Mouse (Mus musculus) heart, embryonic 16.5 days (tissue): ENCODE measurements at regions not wholly inside any gene's neighbourhood (a gene's known extent, or its start where the extent isn't known, plus 50 kb on each side); places are given as distances from the start of the nearest gene placed in this dataset.

Experiments
- ATAC-seq: fragments of 200-750 bp; cut with Nextera tagmentation; replicated peaks from 2 replicates; pipeline ENCODE4 v1.8.0; 2017; ENCODE audit warnings: moderate number of reproducible peaks; ENCODE audit not compliant: insufficient read depth, low FRiP score; ENCODE audit errors: extremely low read depth
- H3K27ac ChIP-seq: fragments of 300-500 bp; sonication (generic); 2 replicates; pipeline ENCODE4 v1.5.1; 2014; ENCODE audit warnings: mild to moderate bottlenecking, low read length, control low read depth, moderate library complexity
- H3K27me3 ChIP-seq: fragments of 300-500 bp; sonication (generic); 2 replicates; pipeline ENCODE4 v1.6.1; 2014; ENCODE audit warnings: low read length, mixed read lengths; ENCODE audit not compliant: control insufficient read depth, insufficient read depth
- H3K36me3 ChIP-seq: fragments of 300-500 bp; sonication (generic); 2 replicates; pipeline ENCODE4 v1.6.1; 2014; ENCODE audit not compliant: control insufficient read depth, insufficient read depth
- H3K4me1 ChIP-seq: fragments of 300-500 bp; sonication (generic); 2 replicates; pipeline ENCODE4 v1.6.1; 2014; ENCODE audit warnings: low read length, mixed read lengths; ENCODE audit not compliant: control insufficient read depth, insufficient read depth
- H3K4me2 ChIP-seq: fragments of 300-500 bp; sonication (generic); 2 replicates; pipeline ENCODE4 v1.6.1; 2014; ENCODE audit warnings: low read depth, mild to moderate bottlenecking, control low read depth, low read length
- H3K4me3 ChIP-seq: fragments of 300-500 bp; sonication (generic); 2 replicates; pipeline ENCODE4 v1.5.1; 2014; ENCODE audit warnings: mild to moderate bottlenecking, control low read depth, low read length
- H3K9ac ChIP-seq: fragments of 300-500 bp; sonication (generic); 2 replicates; pipeline ENCODE4 v1.6.1; 2014; ENCODE audit warnings: low read length, control low read depth
- H3K9me3 ChIP-seq: fragments of 300-500 bp; sonication (generic); replicated peaks from 2 replicates; pipeline ENCODE4 v1.6.1; 2016; ENCODE audit warnings: low read length; ENCODE audit not compliant: control insufficient read depth
- WGBS: fragments of 180-500 bp; shearing (Covaris S2); extraction: QIAGEN DNeasy Blood & Tissue Kit; methylation state at CpG from one replicate; pipeline ENCODE4 v1.1.7; 2014; 5-methylcytosine and 5-hydroxymethylcytosine counted together

DNA sequence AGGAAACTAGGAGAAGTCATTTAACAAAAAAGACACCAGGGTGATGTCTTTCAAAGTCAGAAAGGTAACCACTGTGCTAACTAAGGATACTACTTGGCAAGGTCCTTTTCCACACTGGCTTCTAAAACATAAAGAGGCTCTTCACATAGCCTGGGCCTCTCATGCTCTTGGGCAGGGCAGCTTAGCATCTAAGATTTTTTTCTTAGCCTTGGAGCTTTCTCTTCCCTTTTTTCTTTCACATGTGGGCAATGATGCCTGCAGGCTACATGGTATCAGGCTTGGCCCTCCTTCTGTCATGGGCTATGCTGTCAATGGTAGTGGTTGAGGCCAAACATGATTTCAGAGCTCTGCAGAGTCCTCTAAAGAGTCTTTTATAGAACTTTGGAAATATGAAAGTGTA is 60.6 kb downstream of the Serpinb6d start:
- ATAC-seq, result no peak
- Histone ChIP-seq H3K4me2 (no peak overlapping the region), H3K4me3 (no peak overlapping the region), H3K4me1 (no peaks in the 10 kb centered on the region), H3K9me3 (0 out of 2 replicates have a peak, but pooled peaks cover 4% of the 10 kb centered on the region), H3K36me3 (no peaks in the 10 kb centered on the region), H3K27me3 (no peaks in the 10 kb centered on the region), H3K9ac (no peak overlapping the region), H3K27ac (no peak overlapping the region)

DNA sequence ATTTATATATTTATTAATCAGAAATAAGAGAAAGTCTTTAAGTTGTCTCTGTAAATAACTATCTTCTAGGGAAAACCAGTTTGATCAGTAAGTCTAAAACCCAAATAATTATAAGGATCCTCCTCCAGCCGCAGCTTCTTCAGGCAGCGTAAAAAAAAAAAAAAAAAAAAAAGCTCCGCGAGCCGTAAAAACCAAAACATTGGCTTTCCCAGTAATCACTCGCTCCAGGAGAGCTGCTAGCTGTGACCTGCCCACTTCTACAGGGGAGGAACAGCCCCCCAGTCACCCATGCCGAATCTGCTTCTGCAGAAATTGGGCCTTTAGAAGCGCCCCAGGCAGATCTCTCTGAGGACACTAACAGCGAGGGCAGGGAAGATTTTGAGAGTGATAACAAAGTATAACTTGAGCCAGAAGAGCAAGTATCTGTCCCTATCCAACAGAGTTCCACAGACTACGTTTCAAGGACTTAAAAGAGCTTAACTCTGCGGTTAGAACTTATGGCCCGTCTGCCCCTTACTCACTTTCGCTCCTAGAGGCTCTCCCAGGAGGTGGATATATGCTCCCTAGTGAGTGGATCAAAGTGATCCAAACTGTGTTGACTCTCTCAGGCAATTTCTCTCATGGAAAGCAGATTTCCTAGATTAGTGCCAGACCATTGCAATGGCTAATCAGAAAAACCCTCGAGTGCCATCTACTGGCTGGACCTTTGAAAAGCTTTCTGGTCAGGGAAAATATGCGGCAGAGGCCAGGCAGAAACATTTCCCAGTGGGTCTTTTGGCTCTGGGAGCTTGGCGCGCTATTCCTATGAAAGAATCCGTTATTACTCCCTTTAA is 80.7 kb downstream of the Serpinb6e start:
- Histone ChIP-seq H3K36me3 (no peaks in the 10 kb centered on the region), H3K4me2 (peak overlapping the region; percentile 60), H3K27ac (no peak overlapping the region), H3K9me3 (no peaks in the 10 kb centered on the region), H3K9ac (0 out of 2 replicates have a peak overlapping the region, but pooled peaks have one; percentile 1), H3K27me3 (no peaks in the 10 kb centered on the region), H3K4me3 (peak overlapping the region; percentile 38), H3K4me1 (no peaks in the 10 kb centered on the region)
- ATAC-seq, result peak; percentile 52
- 41% methylated on average over 18 of the region's 18 CpGs for WGBS

DNA sequence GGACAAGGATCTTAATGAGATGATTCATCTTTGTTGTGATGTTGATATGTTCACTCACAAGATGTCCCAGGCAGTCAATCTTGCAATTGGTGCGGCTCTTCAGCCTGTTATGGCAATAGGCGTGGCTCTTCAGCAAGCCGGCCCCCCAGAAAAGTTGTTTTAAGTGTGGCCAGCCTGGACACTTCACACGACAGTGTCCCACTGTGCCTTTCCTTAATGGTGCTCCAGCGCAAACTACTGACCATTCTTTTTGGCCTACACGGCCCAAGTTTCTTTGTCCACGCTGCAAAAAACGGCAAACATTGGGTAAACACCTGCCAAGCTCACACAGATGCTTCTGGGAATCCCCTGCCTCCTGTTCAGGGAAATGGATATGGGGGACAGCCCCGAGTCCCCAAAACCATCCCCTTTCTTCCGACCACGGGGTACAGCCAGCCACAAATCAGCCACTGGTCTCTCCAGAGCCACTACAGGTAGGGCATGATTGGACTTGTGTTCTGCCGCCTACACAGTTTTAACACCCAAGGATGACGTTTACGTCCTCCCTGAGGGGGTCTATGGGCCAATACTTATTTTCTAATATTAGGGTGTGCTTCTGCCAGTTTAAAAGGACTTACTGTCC is 79.8 kb downstream of the Serpinb6e start:
- no peak for ATAC-seq
- Histone ChIP-seq H3K9me3 (no peaks in the 10 kb centered on the region), H3K27ac (no peak overlapping the region), H3K4me3 (no peak overlapping the region), H3K27me3 (no peaks in the 10 kb centered on the region), H3K9ac (no peak overlapping the region), H3K36me3 (no peaks in the 10 kb centered on the region), H3K4me1 (no peaks in the 10 kb centered on the region), H3K4me2 (no peak overlapping the region)
- 80% methylated on average over 14 of the region's 14 CpGs for WGBS
